Mouse (Mus musculus) forebrain, embryonic 11.5 days (tissue): Measurements from ENCODE around the gene Agbl4. TPM values are rescaled to one million over a fixed set of nuclear protein-coding genes. Genes with fewer than 3 reads are reported as not detected.

ENCODE experiments used
- ATAC-seq: fragments of 200-750 bp; cut with Nextera tagmentation; replicated peaks from 2 replicates; pipeline ENCODE4 v1.8.0; 2017; ENCODE audit warnings: moderate TSS enrichment; ENCODE audit not compliant: low FRiP score
- DNase-seq: peaks from one replicate; pipeline ENCODE4 v3.0.0-alpha.2; 2017; ENCODE audit warnings: low spot score
- H3K27ac ChIP-seq: fragments of 300-500 bp; sonication (generic); 2 replicates; pipeline ENCODE4 v1.5.1; 2014; ENCODE audit warnings: low read depth, low read length
- H3K27me3 ChIP-seq: fragments of 300-500 bp; sonication (generic); 2 replicates; pipeline ENCODE4 v1.6.1; 2014; ENCODE audit warnings: mild to moderate bottlenecking, low read length, mixed read lengths; ENCODE audit not compliant: control insufficient read depth, insufficient read depth
- H3K36me3 ChIP-seq: fragments of 300-500 bp; sonication (generic); 2 replicates; pipeline ENCODE4 v1.6.1; 2014; ENCODE audit warnings: mild to moderate bottlenecking, low read length, moderate library complexity, mixed read lengths; ENCODE audit not compliant: control insufficient read depth, insufficient read depth
- H3K4me1 ChIP-seq: fragments of 300-500 bp; sonication (generic); replicated peaks from 2 replicates; pipeline ENCODE4 v1.6.1; 2014; ENCODE audit warnings: low read length, mixed read lengths; ENCODE audit not compliant: control insufficient read depth, insufficient read depth
- H3K4me2 ChIP-seq: fragments of 300-500 bp; sonication (generic); 2 replicates; pipeline ENCODE4 v1.6.1; 2014; ENCODE audit warnings: low read depth, mild to moderate bottlenecking, low read length, moderate library complexity, mixed read lengths; ENCODE audit not compliant: severe bottlenecking
- H3K4me3 ChIP-seq: fragments of 300-500 bp; sonication (generic); 2 replicates; pipeline ENCODE4 v1.5.1; 2014; ENCODE audit warnings: low read depth, low read length
- H3K9ac ChIP-seq: fragments of 300-500 bp; sonication (generic); 2 replicates; pipeline ENCODE4 v1.6.1; 2014; ENCODE audit warnings: low read length
- H3K9me3 ChIP-seq: fragments of 300-500 bp; sonication (generic); 2 replicates; pipeline ENCODE4 v1.6.1; 2016; ENCODE audit warnings: low read length, mixed read lengths; ENCODE audit not compliant: control insufficient read depth
- WGBS: fragments of 180-500 bp; shearing (Covaris S2); extraction: QIAGEN DNeasy Blood & Tissue Kit; methylation state at CpG from one replicate; pipeline ENCODE4 v1.1.7; 2014; 5-methylcytosine and 5-hydroxymethylcytosine counted together
- polyA plus RNA-seq: library from polyadenylated mRNA; unstranded; fragments of >200 nt; fragmentation: Nextera tagmentation; extraction: Ambion mirVana; gene quantifications from 2 replicates; pipeline ENCODE4 v1.2.1, GENCODE M21; 2014

Agbl4 gene
- polyA plus RNA-seq, 1 experiment from 2014 or later, result 1.1 TPM

DNA sequence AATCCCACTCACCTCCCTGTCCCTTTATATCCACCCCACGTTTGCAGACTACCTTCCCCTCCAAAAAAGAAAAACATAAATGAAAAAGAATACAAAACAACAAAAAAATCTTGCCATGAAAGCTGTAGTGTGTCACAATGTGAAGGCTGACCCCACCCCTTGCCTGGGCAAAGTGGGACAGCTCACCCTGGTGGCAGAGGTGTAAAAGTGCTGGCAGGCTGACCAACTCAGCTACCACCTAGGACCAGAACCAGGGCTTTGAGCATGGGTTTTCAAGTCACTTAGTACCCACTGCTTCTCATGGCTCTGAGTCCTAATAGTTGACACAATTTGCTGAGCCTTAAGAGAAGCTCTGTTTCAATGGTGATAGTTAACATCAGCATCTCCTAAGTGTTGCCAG lies 96.9 kb downstream of the Agbl4 start:
- Histone ChIP-seq H3K4me1 (no peaks in the 10 kb centered on the region), H3K9me3 (no peaks in the 10 kb centered on the region), H3K4me2 (no peak overlapping the region), H3K27ac (no peak overlapping the region), H3K36me3 (no peaks in the 10 kb centered on the region), H3K4me3 (no peak overlapping the region), H3K9ac (no peak overlapping the region), H3K27me3 (no peaks in the 10 kb centered on the region)
- 61% methylated on average over 1 of the region's 1 CpGs for WGBS
- DNase-seq (peak; percentile 48), ATAC-seq (no peak)

GRCm38 (mm10) chr4:110529804-110530203 lies 132.3 kb downstream of the Agbl4 start:
- Histone ChIP-seq H3K27me3 (no peaks in the 10 kb centered on the region), H3K4me3 (no peak overlapping the region), H3K4me1 (no peaks in the 10 kb centered on the region), H3K9me3 (no peaks in the 10 kb centered on the region), H3K9ac (no peak overlapping the region), H3K4me2 (no peak overlapping the region), H3K36me3 (no peaks in the 10 kb centered on the region), H3K27ac (no peak overlapping the region)
- ATAC-seq, result no peak
- WGBS, result 75% methylated on average over 4 of the region's 4 CpGs
- no peak for DNase-seq

DNA sequence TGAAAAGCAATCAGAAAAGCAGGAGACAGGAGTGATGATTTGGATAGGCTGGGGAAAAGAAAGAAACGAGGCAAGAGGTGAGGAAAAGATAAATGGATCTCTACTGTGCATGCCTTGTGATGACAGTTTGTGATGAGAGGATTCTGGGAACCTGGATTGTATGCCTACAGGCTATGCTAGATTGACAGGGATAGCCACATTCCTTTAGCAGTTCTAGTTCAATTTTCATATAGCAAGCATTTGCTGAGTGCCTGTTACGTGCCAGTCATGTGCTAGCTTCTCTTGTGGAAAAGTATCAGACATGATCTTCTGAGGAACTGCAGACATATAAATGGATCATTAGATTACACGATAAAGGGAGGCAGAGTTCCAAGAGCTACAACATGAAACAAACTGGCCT lies 151.8 kb downstream of the Agbl4 start:
- 78% methylated on average over 3 of the region's 3 CpGs for WGBS
- Histone ChIP-seq H3K36me3 (no peaks in the 10 kb centered on the region), H3K4me3 (no peak overlapping the region), H3K9ac (no peak overlapping the region), H3K4me1 (no peaks in the 10 kb centered on the region), H3K27me3 (no peaks in the 10 kb centered on the region), H3K4me2 (no peak overlapping the region), H3K9me3 (no peaks in the 10 kb centered on the region), H3K27ac (no peak overlapping the region)
- ATAC-seq (no peak), DNase-seq (no peak)

- Histone ChIP-seq H3K9me3 (no peaks in the 10 kb centered on the region), H3K36me3 (no peaks in the 10 kb centered on the region), H3K4me1 (no peaks in the 10 kb centered on the region), H3K9ac (no peak overlapping the region), H3K4me3 (no peak overlapping the region), H3K27ac (no peak overlapping the region), H3K4me2 (no peak overlapping the region), H3K27me3 (no peaks in the 10 kb centered on the region)
- ATAC-seq (no peak), DNase-seq (no peak)
- WGBS, result 40% methylated on average over 4 of the region's 4 CpGs
Measured at GRCm38 (mm10) chr4:110597726-110598283, 200.3 kb downstream of the Agbl4 start.

DNA sequence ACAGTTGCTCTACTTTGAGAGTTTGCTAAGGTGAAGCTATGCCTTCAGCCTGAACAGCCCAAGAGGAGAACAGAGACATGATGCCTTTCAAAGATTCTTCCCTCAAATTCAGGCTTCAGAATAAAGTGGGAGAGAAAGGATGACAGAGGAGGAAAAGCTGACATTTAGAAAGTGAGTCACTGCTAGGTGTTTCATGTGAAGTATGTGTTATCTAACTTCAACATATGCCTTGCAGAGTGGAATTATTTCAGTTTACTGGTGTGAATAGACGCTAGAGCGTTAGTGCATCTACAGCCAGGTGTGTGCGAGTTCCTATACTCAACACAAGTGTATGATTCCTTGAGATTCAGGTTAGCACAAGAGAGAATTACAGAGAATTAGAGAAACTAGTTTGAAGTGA lies 244.0 kb downstream of the Agbl4 start:
- H3K9ac ChIP-seq, result no peak overlapping the region

DNA sequence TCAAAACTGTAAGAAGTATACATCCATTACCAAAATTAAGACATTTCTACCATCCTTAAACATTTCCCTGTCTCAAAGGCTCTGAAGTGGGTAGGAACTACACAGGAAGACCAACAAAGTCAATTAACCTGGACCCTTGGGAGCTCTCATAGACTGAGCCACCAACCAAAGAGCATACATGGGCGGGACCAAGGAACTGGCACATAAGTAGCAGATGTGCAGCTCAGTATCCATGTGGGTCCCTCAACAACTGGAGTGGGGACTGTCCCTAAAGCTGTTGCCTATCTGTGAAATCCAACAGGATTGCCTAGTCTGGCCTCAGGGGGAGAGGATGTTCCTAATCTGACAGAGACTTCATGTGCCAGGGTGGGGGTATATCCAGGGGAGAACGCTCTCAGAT lies 265.5 kb downstream of the Agbl4 start:
- Histone ChIP-seq H3K4me3 (no peak overlapping the region), H3K27ac (no peak overlapping the region), H3K9ac (no peak overlapping the region), H3K36me3 (no peaks in the 10 kb centered on the region), H3K27me3 (no peaks in the 10 kb centered on the region), H3K4me1 (no peaks in the 10 kb centered on the region), H3K4me2 (no peak overlapping the region), H3K9me3 (no peaks in the 10 kb centered on the region)
- DNase-seq, result no peak
- ATAC-seq, result no peak
- 84% methylated on average over 2 of the region's 2 CpGs for WGBS

More for the DNA sequence above, 244.0 kb downstream of the Agbl4 start:
- ATAC-seq (no peak), DNase-seq (no peak)
- 96% methylated on average over 3 of the region's 3 CpGs for WGBS
- no peaks in the 10 kb centered on the region for H3K9me3 ChIP-seq
- no peak overlapping the region for H3K4me2 ChIP-seq
- H3K4me1 ChIP-seq, result no peaks in the 10 kb centered on the region
- H3K4me3 ChIP-seq, result no peak overlapping the region
- no peaks in the 10 kb centered on the region for H3K36me3 ChIP-seq
- H3K27ac ChIP-seq, result no peak overlapping the region
- no peaks in the 10 kb centered on the region for H3K27me3 ChIP-seq

DNA sequence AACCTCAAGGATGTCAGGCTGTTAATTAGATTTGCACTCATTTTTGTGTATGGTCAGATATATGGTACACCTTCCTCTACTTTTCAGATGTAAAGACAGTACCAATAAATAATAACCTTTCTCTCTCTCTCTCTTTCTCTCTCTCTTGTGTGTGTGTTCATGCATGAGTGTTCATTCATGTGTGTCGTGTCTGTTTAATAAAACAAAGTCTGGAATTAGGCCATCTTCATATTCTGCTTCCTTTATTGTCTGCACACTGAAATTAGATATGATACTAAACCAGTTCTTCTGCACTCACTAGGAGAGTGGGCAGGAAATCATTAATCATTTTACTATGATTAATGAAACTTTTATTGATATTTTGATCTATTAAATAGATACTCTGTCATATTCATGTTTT lies 276.7 kb downstream of the Agbl4 start:
- no peak for ATAC-seq
- WGBS, result 82% methylated on average over 1 of the region's 1 CpGs

DNA sequence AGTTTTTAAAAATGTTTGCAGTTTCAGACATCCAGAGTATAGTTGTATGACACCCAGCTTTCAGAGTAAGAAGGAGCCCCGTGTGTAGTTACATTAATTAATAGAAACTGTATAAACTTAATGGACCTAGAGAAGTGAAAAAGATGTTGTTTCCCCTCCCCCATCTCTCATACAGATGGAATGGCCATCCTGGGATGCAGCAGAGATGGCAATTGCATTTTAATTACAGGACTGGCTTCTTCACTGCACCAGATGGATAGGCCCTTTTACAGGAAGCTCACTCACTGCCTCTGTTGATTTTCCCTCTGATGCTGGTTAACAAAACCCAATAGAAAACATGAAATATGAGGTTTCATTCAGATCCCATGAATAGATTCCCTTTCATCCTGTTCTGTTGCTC lies 337.7 kb downstream of the Agbl4 start:
- no peak for DNase-seq
- Histone ChIP-seq H3K4me1 (no peaks in the 10 kb centered on the region), H3K4me3 (no peak overlapping the region), H3K36me3 (no peaks in the 10 kb centered on the region), H3K9me3 (no peaks in the 10 kb centered on the region), H3K9ac (no peak overlapping the region), H3K4me2 (no peak overlapping the region), H3K27ac (no peak overlapping the region), H3K27me3 (no peaks in the 10 kb centered on the region)
- ATAC-seq, result no peak
- WGBS, result 86% methylated on average over 1 of the region's 1 CpGs

More for the DNA sequence above, 276.7 kb downstream of the Agbl4 start:
- DNase-seq, result no peak
- H3K4me1 ChIP-seq, result no peaks in the 10 kb centered on the region
- H3K9me3 ChIP-seq, result no peaks in the 10 kb centered on the region
- no peak overlapping the region for H3K4me3 ChIP-seq
- no peaks in the 10 kb centered on the region for H3K27me3 ChIP-seq
- H3K36me3 ChIP-seq, result no peaks in the 10 kb centered on the region
- no peak overlapping the region for H3K9ac ChIP-seq
- H3K27ac ChIP-seq, result no peak overlapping the region
- H3K4me2 ChIP-seq, result no peak overlapping the region

- Histone ChIP-seq H3K9ac (no peak overlapping the region), H3K27me3 (no peaks in the 10 kb centered on the region), H3K9me3 (no peaks in the 10 kb centered on the region), H3K27ac (no peak overlapping the region), H3K4me2 (no peak overlapping the region), H3K4me3 (no peak overlapping the region), H3K4me1 (no peaks in the 10 kb centered on the region), H3K36me3 (no peaks in the 10 kb centered on the region)
- WGBS, result 83% methylated on average over 2 of the region's 2 CpGs
- ATAC-seq, result no peak
- DNase-seq, result no peak
Measured at GRCm38 (mm10) chr4:110757941-110758340, 360.5 kb downstream of the Agbl4 start.
